Mouse (Mus musculus): ENCODE measurements around the gene Appl2. TPM values are rescaled to one million over a fixed set of nuclear protein-coding genes. Genes with fewer than 3 reads are reported as not detected.

Appl2 gene
- polyA plus RNA-seq, 1 experiment from 2014 or later, result 54.6 TPM

GRCm38 (mm10) chr10:83636191-83636590 is 12.3 kb downstream of the Appl2 start:
- Histone ChIP-seq H3K27me3 (replicated peaks; ENCODE audit: control insufficient read depth, insufficient read depth, low read length) (no peaks in the 10 kb centered on the region), H3K9ac (ENCODE audit: low read depth, low read length) (no peak overlapping the region), H3K36me3 (ENCODE audit: control insufficient read depth, insufficient read depth, low read length) (0 out of 2 replicates have a peak, but pooled peaks cover 2% of the 10 kb centered on the region), H3K4me2 (ENCODE audit: low read length) (no peak overlapping the region), H3K27ac (ENCODE audit: low read depth, low read length) (no peak overlapping the region), H3K4me3 (ENCODE audit: low read length) (no peak overlapping the region), H3K4me1 (ENCODE audit: control insufficient read depth, insufficient read depth, low read depth, low read length) (peaks cover 8% of the 10 kb centered on the region), H3K9me3 (ENCODE audit: control insufficient read depth, low read length) (no peaks in the 10 kb centered on the region)
- ATAC-seq, result no peak
- 91% methylated on average over 2 of the region's 2 CpGs for WGBS

DNA sequence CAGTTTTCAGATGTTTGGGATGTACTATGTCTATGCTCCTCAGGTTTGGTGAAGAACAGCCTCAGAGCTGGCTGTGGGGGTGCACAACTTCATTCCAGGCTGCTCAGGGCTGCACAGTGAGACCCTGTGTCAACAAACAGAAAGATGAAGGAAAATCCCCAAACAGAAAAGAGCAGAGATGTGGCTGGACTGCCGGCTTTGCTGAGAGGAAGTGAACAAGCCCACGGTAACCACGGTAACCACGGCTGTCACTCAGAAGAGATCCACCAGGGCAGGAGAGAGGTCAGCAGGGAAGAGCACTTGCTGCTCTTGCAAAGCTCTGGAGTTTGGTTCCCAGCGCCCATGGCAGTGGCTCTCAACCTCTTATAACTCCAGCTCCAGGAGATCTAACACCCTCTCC is 14.1 kb downstream of the Appl2 start:
- Histone ChIP-seq H3K4me1 (ENCODE audit: control insufficient read depth, insufficient read depth, low read depth, low read length) (peaks cover 8% of the 10 kb centered on the region), H3K27me3 (replicated peaks; ENCODE audit: control insufficient read depth, insufficient read depth, low read length) (no peaks in the 10 kb centered on the region), H3K4me3 (ENCODE audit: low read length) (no peak overlapping the region), H3K9ac (ENCODE audit: low read depth, low read length) (no peak overlapping the region), H3K4me2 (ENCODE audit: low read length) (no peak overlapping the region), H3K9me3 (ENCODE audit: control insufficient read depth, low read length) (no peaks in the 10 kb centered on the region), H3K27ac (ENCODE audit: low read depth, low read length) (no peak overlapping the region), H3K36me3 (ENCODE audit: control insufficient read depth, insufficient read depth, low read length) (0 out of 2 replicates have a peak, but pooled peaks cover 2% of the 10 kb centered on the region)
- WGBS, result 23% methylated on average over 5 of the region's 5 CpGs
- ATAC-seq, result 0 out of 2 replicates have a peak, but pooled peaks have one; percentile 38

GRCm38 (mm10) chr10:83632806-83633374 is 15.6 kb downstream of the Appl2 start:
- Histone ChIP-seq H3K27me3 (replicated peaks; ENCODE audit: control insufficient read depth, insufficient read depth, low read length) (no peaks in the 10 kb centered on the region), H3K4me1 (ENCODE audit: control insufficient read depth, insufficient read depth, low read depth, low read length) (peaks cover 8% of the 10 kb centered on the region), H3K36me3 (ENCODE audit: control insufficient read depth, insufficient read depth, low read length) (0 out of 2 replicates have a peak, but pooled peaks cover 2% of the 10 kb centered on the region), H3K4me3 (ENCODE audit: low read length) (no peak overlapping the region), H3K9me3 (ENCODE audit: control insufficient read depth, low read length) (no peaks in the 10 kb centered on the region), H3K27ac (ENCODE audit: low read depth, low read length) (no peak overlapping the region; the same call in 1 of the 2 replicates), H3K9ac (ENCODE audit: low read depth, low read length) (no peak overlapping the region), H3K4me2 (ENCODE audit: low read length) (no peak overlapping the region)
- ATAC-seq, result no peak
- WGBS, result 65% methylated on average over 7 of the region's 7 CpGs

DNA sequence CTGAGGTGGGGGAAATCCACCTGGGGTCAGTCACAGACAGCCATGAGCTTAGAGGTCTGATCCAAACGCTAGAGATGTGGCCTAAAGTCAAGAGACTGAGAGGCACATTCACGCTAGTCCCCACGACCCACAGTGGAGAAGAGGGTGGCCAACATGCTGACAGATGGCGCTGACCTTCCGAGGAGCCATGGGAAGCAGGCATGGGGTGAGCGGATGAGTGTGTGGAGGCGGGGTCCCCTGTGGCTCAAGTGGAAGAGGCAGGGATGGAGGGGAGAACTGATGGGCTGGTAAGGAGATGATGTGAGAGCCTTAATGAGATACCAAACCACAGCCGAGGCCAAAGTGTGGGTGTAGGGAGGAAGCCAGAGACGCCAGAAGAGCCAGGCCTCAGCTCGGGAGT is 16.8 kb downstream of the Appl2 start:
- ATAC-seq, result no peak
- H3K4me3 ChIP-seq (ENCODE audit: low read length), result no peak overlapping the region
- H3K4me2 ChIP-seq (ENCODE audit: low read length), result no peak overlapping the region
- no peak overlapping the region for H3K9ac ChIP-seq (ENCODE audit: low read depth, low read length)
- H3K27me3 ChIP-seq (replicated peaks; ENCODE audit: control insufficient read depth, insufficient read depth, low read length), result no peaks in the 10 kb centered on the region
- H3K36me3 ChIP-seq (ENCODE audit: control insufficient read depth, insufficient read depth, low read length), result 0 out of 2 replicates have a peak, but pooled peaks cover 2% of the 10 kb centered on the region
- 80% methylated on average over 10 of the region's 10 CpGs for WGBS
- peaks cover 8% of the 10 kb centered on the region for H3K4me1 ChIP-seq (ENCODE audit: control insufficient read depth, insufficient read depth, low read depth, low read length)
- H3K9me3 ChIP-seq (ENCODE audit: control insufficient read depth, low read length), result no peaks in the 10 kb centered on the region
- H3K27ac ChIP-seq (ENCODE audit: low read depth, low read length), result peak overlapping the region; percentile 29; the same call in 1 of the 2 replicates

DNA sequence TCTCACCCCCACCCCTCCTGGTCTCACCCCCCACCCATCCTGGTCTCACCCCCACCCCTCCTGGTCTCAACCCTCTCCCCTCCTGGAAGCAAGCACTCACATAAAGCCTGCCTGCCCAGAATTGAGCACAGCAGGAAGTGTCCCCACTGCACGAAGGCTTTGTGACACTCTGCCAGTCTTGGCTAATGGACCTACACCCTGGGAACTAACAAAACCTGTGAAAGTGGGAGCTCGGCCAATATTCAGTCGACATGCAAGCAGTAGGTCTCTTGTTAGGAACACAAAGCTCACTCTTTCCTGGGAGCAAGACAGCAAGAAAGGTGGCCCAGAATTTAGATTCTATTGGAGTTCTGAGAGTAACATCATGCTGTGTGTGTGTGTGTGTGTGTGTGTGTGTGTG is 17.6 kb downstream of the Appl2 start:
- no peak overlapping the region for H3K4me3 ChIP-seq (ENCODE audit: low read length)
- no peak overlapping the region for H3K9ac ChIP-seq (ENCODE audit: low read depth, low read length)
- H3K4me2 ChIP-seq (ENCODE audit: low read length), result no peak overlapping the region
- 0 out of 2 replicates have a peak, but pooled peaks cover 2% of the 10 kb centered on the region for H3K36me3 ChIP-seq (ENCODE audit: control insufficient read depth, insufficient read depth, low read length)
- H3K9me3 ChIP-seq (ENCODE audit: control insufficient read depth, low read length), result no peaks in the 10 kb centered on the region
- 42% methylated on average over 3 of the region's 3 CpGs for WGBS
- H3K4me1 ChIP-seq (ENCODE audit: control insufficient read depth, insufficient read depth, low read depth, low read length), result peaks cover 8% of the 10 kb centered on the region
- peak; percentile 80 for ATAC-seq
- H3K27ac ChIP-seq (ENCODE audit: low read depth, low read length), result no peak overlapping the region; the same call in 1 of the 2 replicates
- H3K27me3 ChIP-seq (replicated peaks; ENCODE audit: control insufficient read depth, insufficient read depth, low read length), result no peaks in the 10 kb centered on the region

GRCm38 (mm10) chr10:83629878-83630277 is 18.7 kb downstream of the Appl2 start:
- WGBS, result 94% methylated on average over 5 of the region's 5 CpGs
- Histone ChIP-seq H3K27ac (ENCODE audit: low read depth, low read length) (no peak overlapping the region), H3K36me3 (ENCODE audit: control insufficient read depth, insufficient read depth, low read length) (0 out of 2 replicates have a peak, but pooled peaks cover 2% of the 10 kb centered on the region), H3K27me3 (replicated peaks; ENCODE audit: control insufficient read depth, insufficient read depth, low read length) (no peaks in the 10 kb centered on the region), H3K4me3 (ENCODE audit: low read length) (no peak overlapping the region), H3K9me3 (ENCODE audit: control insufficient read depth, low read length) (no peaks in the 10 kb centered on the region), H3K9ac (ENCODE audit: low read depth, low read length) (no peak overlapping the region), H3K4me2 (ENCODE audit: low read length) (no peak overlapping the region), H3K4me1 (ENCODE audit: control insufficient read depth, insufficient read depth, low read depth, low read length) (peaks cover 7% of the 10 kb centered on the region)
- no peak for ATAC-seq

DNA sequence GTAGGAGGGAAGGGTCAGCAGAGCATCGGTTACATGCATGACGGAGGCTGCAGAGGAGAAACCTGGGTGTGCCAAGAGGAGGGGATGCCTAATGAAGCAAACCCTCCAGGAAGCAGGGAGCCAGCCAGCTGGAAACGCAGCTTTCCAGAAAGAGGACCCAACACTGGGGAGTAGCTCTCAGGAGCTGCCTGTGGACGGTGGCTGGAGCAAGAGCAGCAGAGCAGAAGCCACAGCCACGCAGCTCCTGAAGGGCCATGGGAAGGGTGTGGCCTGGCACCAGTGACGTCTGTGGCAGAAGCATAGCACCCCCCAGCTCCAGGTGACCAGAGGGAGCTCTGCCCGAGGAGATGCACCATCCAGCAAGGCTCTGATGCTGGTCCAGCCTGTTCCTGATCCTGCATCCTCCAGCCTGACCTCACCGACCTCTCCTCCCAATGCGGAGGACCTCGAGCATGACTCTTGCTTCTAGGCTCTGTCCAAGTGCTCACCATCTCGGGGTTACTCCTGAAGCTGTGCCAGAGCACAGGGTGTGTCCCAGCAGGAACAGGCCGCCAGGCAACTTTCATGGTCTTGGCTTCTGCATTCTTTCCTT is 19.3 kb downstream of the Appl2 start:
- no peak overlapping the region for H3K4me3 ChIP-seq (ENCODE audit: low read length)
- H3K9me3 ChIP-seq (ENCODE audit: control insufficient read depth, low read length), result no peaks in the 10 kb centered on the region
- 0 out of 2 replicates have a peak, but pooled peaks cover 2% of the 10 kb centered on the region for H3K36me3 ChIP-seq (ENCODE audit: control insufficient read depth, insufficient read depth, low read length)
- no peak overlapping the region for H3K4me2 ChIP-seq (ENCODE audit: low read length)
- no peak overlapping the region for H3K27ac ChIP-seq (ENCODE audit: low read depth, low read length)
- ATAC-seq, result no peak
- H3K4me1 ChIP-seq (ENCODE audit: control insufficient read depth, insufficient read depth, low read depth, low read length), result peaks cover 1% of the 10 kb centered on the region
- 71% methylated on average over 12 of the region's 12 CpGs for WGBS
- no peaks in the 10 kb centered on the region for H3K27me3 ChIP-seq (replicated peaks; ENCODE audit: control insufficient read depth, insufficient read depth, low read length)
- H3K9ac ChIP-seq (ENCODE audit: low read depth, low read length), result no peak overlapping the region

DNA sequence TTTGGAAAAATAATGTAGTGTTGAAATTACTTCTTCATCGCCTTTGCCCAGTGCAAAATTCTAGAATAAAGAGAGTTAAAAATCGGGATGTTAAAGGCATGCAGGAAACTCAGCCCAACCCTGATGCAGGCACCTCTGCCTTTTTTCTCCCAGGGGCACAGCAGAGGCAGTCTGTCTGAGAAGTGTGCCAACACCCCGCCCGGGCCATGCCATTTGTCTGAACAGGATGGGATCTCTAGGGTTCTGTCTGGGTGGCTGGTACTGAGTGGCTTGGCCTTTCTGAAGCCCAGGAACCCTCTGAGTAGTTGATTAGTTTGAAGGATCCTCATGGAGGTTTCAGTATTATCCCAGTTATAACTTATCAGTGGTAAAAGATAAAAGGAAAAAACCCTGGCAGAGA is 20.3 kb downstream of the Appl2 start:
- H3K36me3 ChIP-seq (ENCODE audit: control insufficient read depth, insufficient read depth, low read length), result 0 out of 2 replicates have a peak, but pooled peaks cover 2% of the 10 kb centered on the region
- no peaks in the 10 kb centered on the region for H3K27me3 ChIP-seq (replicated peaks; ENCODE audit: control insufficient read depth, insufficient read depth, low read length)
- ATAC-seq, result no peak
- no peak overlapping the region for H3K27ac ChIP-seq (ENCODE audit: low read depth, low read length)
- no peak overlapping the region for H3K4me3 ChIP-seq (ENCODE audit: low read length)
- no peak overlapping the region for H3K9ac ChIP-seq (ENCODE audit: low read depth, low read length)
- H3K9me3 ChIP-seq (ENCODE audit: control insufficient read depth, low read length), result no peaks in the 10 kb centered on the region
- no peaks in the 10 kb centered on the region; the same call in 1 of the 2 replicates for H3K4me1 ChIP-seq (ENCODE audit: control insufficient read depth, insufficient read depth, low read depth, low read length)
- no peak overlapping the region for H3K4me2 ChIP-seq (ENCODE audit: low read length)
- WGBS, result 88% methylated on average over 4 of the region's 4 CpGs

DNA sequence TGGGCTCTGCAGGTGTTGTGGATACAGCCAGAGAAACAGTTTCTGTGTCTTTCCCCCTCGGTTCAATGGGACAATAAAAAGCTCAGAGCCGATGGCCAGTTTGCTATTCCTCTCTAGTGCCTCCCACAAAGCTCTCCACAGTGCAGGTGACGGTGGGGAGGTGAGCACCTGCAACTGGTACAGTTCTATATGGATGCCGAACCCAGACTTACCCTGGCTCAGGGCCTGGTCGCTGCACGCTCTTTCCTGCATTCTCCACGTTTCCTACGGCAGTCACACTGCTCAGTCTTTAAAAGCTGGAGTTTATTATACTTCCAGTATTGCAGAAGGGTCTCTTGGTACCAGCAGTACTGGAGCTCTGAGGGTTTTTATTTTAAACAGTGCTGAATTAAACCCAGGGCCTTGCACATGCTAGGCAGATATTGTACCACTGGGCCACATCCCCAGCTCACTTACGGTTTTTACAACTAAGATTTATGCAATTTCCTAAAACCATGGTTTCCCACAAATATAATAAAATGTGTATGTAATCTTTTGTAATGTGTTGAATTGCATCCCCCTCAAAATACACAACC is 21.3 kb downstream of the Appl2 start:
- WGBS, result 98% methylated on average over 9 of the region's 9 CpGs
- Histone ChIP-seq H3K9ac (ENCODE audit: low read depth, low read length) (no peak overlapping the region), H3K27me3 (replicated peaks; ENCODE audit: control insufficient read depth, insufficient read depth, low read length) (no peaks in the 10 kb centered on the region), H3K4me2 (ENCODE audit: low read length) (no peak overlapping the region), H3K9me3 (ENCODE audit: control insufficient read depth, low read length) (no peaks in the 10 kb centered on the region), H3K4me3 (ENCODE audit: low read length) (no peak overlapping the region), H3K4me1 (ENCODE audit: control insufficient read depth, insufficient read depth, low read depth, low read length) (no peaks in the 10 kb centered on the region; the same call in 1 of the 2 replicates), H3K36me3 (ENCODE audit: control insufficient read depth, insufficient read depth, low read length) (0 out of 2 replicates have a peak, but pooled peaks cover 2% of the 10 kb centered on the region), H3K27ac (ENCODE audit: low read depth, low read length) (no peak overlapping the region)
- ATAC-seq, result no peak

Measured in hindbrain, embryonic 16.5 days (tissue).